Mouse (Mus musculus) kidney, postnatal 10 days (tissue): ENCODE measurements at regions not wholly inside any gene's neighbourhood (a gene's known extent, or its start where the extent isn't known, plus 50 kb on each side); places are given as distances from the start of the nearest gene placed in this dataset.

Source experiments
- DNase-seq: peaks from one replicate; pipeline ENCODE4 v3.0.0; 2021; ENCODE audit warnings: mixed read lengths

DNA sequence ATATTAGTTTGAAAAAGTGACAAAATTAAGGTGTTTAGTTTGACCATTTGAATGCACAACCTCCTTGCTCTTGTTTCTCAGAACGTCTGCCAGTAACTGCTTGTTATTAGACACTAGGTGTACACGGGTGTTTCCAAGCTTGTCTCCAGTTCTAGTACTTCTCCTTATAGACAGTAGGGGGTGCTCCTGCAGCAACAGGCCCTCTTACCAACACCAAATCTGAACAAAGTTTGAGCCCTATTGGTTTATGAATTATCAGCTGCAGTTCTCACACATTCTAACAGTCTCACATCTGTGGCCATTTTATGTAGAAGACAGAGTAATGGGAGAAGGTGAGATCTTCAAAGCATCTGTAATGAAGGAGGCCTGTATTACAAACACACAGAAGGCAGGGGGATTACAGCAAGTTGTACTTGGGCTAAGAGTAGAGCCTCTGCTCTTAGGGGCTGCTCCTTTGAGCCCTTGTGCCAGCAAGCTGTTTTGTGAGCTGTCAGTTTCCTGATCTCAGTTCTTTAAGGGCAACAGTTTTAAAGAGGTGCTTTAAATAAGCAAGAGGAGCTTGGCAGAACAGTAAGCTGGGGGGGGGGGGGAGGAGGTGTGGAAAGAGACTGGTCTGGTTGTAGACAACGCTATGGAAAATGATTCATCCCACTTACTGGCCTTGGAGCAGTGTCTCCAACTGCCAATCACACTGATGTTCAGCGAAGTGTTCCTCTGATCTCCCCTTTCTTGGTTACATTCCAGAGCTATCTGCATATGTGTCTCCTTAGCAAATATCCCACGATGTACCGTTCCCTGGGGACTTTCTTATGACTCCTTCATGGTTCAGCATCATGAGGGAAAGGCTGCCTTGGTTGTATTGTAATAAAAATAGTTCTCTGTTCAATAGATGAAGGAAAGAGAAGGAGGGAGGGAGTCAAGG, 71.3 kb upstream of the Cep162 start:
- DNase-seq, result no peak

DNA sequence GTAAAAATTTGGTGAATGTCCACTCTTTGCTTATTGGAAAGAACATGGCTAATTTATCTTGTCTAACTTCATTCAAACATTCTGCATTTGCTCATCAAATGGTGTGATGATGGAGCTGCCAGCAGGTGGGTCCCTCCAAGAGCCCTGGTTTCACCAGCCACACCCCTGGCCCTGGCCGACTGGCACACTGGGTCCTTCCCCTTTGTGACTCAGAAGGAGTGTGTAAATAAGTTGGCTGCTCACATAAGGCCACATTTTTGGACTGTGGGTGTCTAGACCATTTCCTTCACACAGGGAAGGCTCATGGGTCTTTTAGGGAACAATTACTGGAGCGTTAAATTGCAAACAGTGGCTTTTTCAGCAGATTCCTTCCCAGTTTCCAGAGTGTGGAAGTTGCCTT, 68.4 kb upstream of the Cep162 start:
- no peak for DNase-seq

DNA sequence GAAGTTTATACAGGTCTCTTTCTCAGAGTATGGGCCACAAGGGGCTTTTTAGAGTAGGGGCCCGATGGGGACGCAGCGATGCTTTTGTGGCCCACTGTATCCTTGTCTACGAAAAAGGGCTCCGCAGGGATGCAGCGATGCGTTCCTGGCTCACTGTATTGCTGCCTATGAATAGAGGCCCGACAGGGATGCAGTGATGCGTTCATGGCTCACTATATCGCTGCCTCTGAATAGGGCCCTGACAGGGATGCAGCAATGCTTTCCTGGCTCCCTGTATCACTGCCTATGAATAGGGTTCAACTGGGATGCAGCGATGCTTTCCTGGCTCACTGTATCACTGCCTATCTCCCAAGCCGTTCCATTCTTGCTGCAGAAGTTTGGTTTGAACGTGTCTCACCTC, 65.4 kb upstream of the Cep162 start:
- DNase-seq, result no peak

GRCm38 (mm10) chr9:87318767-87319166, 63.4 kb upstream of the Cep162 start:
- DNase-seq, result no peak

GRCm38 (mm10) chr9:87310150-87310549, 54.8 kb upstream of the Cep162 start:
- no peak for DNase-seq
